Mouse (Mus musculus) spleen, embryonic (tissue): ENCODE data around the gene March5.

Experiments used
- CTCF ChIA-PET: fragments of 350-600 bp; sonication (Branson Sonifier 250); formaldehyde crosslinking; loops from one replicate; lab custom pipeline; 2022; lab: Charles Lee

The March5 gene

DNA sequence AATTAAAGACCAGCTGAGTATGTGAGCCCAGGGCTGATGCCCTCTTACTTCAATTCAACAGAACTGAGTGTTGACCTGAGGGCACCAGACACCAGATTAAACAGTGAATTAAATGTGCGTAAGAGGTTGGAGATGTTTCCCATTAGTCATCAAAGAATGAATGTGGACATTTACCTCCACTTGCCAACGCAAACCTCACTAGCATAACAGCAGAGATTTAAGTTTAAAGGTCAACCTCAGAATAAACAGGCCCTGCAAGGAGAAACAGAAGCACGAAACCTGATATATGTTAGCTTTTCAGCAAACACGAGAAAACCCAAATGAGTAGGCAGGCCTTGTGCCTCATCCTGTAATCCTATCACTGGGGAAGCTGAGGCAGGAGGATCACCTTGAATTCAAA, 55.0 kb downstream of the March5 start:
- CTCF ChIA-PET = interaction anchor here (0.6 kb wide), 1 partner anchor 41 kb away, joined by 3 read pairs; no protein-coding TSS in a partner anchor

GRCm38 (mm10) chr19:37263566-37263942, 56.2 kb downstream of the March5 start:
- CTCF ChIA-PET = no interaction called here

- CTCF ChIA-PET = interaction anchor here (0.7 kb wide), 1 partner anchor 33 kb away, joined by 6 read pairs; no protein-coding TSS in a partner anchor
These were observed 56.9 kb downstream of the March5 start for GRCm38 (mm10) chr19:37263943-37264897.

GRCm38 (mm10) chr19:37265333-37266103, 58.2 kb downstream of the March5 start:
- CTCF ChIA-PET = interaction anchor here (0.6 to 0.9 kb wide), 3 partner anchors 215 to 1922 kb away, joined by 3 read pairs; no protein-coding TSS in a partner anchor

GRCm38 (mm10) chr19:37269106-37269505, 61.8 kb downstream of the March5 start:
- CTCF ChIA-PET = no interaction called here
